Mouse (Mus musculus) kidney, adult 2 months (tissue): ENCODE measurements at regions not wholly inside any gene's neighbourhood (a gene's known extent, or its start where the extent isn't known, plus 50 kb on each side); places are given as distances from the start of the nearest gene placed in this dataset.

Experiments used
- CTCF ChIP-seq: fragments of 200-500 bp; conservative IDR thresholded peaks from 2 replicates; pipeline ENCODE4 v1.5.1; 2011; ENCODE audit warnings: low read depth, mild to moderate bottlenecking, control low read depth, low read length, moderate library complexity, mixed read lengths; ENCODE audit not compliant: insufficient read depth, insufficient read length
- POLR2A ChIP-seq: fragments of 200-500 bp; IDR thresholded peaks from one replicate; pipeline ENCODE4 v1.6.1; 2011; ENCODE audit warnings: low read depth, low read length, control low read depth

DNA sequence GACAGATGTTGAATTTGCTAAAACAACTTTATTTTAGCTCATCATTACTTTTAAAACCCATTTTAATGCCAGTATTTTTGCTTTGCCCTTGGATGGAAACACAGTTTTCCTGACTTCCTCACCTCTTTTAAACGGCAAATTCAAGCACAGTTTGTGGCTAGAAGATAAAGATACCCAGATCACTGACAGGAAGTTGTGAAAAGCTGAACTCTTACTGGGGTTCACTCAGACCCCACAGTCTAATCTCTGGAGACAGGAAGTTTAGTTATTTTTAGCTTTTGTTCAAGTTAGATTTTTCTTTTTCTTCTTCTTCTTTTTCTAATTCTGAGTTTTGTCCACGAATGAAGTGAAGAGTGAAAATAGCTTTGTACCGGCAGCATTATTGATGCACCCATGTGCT, 3113.3 kb upstream of the Lrrc6 start:
- TF ChIP-seq POLR2A: no peak
- no peak for TF ChIP-seq CTCF
